Mouse (Mus musculus) cerebellum, adult 18-20 months (tissue): ENCODE measurements around the gene Olfr1318.

Experiments
- DNase-seq, 2 experiments: peaks; one replicate each; pipeline ENCODE4 v3.0.0; 2021

Gene Olfr1318

GRCm38 (mm10) chr2:112153898-112154297 lies at the start of gene Olfr1318:
Olfr1318 (plus strand) TSS chr2:112154198.
- DNase-seq, result no peak

- no peak for DNase-seq
Observed at GRCm38 (mm10) chr2:112115340-112115739, 38.7 kb upstream of the Olfr1318 start, which contains the start of gene Olfr1315-ps1. Olfr1315-ps1 (minus strand) TSS chr2:112115440.

GRCm38 (mm10) chr2:112134877-112135276 lies 19.1 kb upstream of the Olfr1318 start, which contains the start of gene Olfr1316:
Olfr1316 (minus strand) TSS chr2:112134977.
- DNase-seq, result no peak

DNA sequence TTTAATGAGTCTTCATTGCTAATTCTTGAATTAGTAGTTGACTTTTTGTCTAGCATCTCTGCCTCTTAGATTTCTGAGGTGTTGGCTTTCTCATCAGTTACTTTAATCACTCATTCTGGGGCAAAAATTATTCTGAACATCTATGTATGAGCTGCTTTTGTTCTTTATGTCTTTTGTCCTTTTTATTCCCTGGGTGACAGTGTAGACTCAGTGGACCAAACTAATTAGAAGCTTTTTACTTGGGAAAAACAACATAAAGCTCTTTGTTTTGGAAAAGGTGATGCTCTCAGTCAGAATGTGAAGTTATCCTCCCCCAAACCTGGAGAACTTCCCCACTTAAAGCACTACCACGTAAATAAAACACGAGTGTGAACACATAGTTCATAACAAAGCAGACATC lies 14.0 kb upstream of the Olfr1318 start, which contains the start of gene Olfr1317:
Olfr1317 (plus strand) TSS at position 301 of the 400 bp plus-strand sequence.
- DNase-seq, result no peak

GRCm38 (mm10) chr2:112196859-112197258 lies 42.9 kb downstream of the Olfr1318 start:
- peak; percentile 47 to 58 for DNase-seq

DNA sequence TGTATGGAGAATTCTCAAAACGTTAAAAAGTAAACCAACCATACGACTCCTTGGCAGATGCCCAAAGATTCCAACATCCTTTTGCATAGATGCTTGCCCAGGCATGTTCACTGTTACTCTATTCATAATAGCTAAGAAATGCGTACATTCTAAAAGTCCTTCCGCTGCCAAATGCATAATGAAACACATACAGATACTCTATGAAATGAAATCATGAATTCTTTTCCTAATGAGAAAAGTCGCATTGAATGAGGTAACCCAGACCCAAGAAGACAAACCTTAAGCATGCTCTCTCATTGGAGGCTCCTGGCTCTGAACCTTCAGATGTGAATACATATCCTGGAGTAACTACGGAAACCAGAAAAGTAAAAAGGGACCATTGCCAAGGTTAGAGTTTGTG lies 49.1 kb downstream of the Olfr1318 start:
- no peak for DNase-seq
